Mouse (Mus musculus): ENCODE data around the gene Cd7.
"Not testable (repeated sequence)": the region's sequence is repeated elsewhere in the genome, so short reads cannot be mapped to it uniquely, and the experiment has no call there.

The Cd7 gene

DNA sequence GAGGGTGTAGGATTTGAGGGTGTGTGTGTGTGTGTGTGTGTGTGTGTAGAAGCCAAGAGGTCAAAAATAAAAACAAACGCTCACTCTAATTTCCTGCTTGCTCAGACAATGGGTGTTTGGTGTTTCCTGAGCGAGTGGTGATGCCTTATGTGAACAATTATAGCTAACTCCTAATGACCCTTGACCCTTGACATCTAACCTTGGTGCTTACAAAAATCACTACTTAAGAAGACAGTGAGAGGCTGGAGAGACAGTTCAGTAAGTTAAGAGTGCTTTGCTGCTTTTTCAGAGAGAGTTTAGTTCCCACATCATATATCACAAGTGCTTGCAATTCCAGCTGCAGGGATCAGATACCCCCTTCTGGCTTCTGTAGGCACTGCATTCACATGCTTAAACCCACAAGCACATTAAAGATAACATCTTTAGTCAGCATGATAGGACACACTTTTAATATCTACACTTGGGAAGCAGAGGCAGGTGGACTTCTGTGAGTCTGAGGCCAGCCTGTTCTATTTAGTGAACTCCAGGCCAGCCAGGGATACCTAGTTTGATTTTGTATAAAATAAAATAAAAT, 8.7 kb upstream of the Cd7 start:
- DNase-seq: peak in 1 of 2 experiments; percentile 38

DNA sequence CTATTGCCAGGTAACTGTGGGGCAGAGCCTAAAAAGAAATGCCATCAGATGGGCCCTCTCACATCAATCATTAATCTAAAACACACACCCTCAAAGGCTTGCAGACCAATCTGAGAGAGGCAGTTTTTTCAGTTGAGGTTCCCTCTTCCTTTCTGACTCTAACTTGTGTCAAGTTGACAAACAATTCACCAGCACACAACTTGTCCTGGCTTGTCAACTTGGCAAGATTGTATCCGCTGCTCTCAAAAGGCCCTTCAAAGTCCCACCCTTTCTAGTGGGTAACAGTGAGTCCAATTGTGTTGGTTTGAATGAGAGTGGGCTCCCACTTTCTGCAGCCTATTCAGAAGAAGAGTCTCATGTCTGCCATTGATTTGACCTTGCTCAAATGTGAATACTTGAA, 6.1 kb upstream of the Cd7 start:
- no peak for DNase-seq

DNA sequence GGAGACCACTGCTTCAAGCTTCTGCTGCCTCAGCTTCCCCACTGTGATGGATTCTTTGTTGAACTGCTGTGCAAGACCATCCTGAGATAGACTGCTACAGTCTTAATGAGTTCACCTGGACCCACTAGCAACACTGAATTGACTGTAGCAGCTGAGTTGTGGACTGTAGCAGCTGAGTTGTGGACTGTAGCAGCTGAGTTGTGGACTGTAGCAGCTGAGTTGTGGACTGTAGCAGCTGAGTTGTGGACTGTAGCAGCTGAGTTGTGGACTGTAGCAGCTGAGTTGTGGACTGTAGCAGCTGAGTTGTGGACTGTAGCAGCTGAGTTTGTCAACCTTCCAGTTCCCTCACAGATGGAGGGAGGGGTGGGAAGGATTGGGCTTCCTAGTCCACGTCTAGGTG, 3.8 kb upstream of the Cd7 start:
- DNase-seq: not testable (repeated sequence)

DNA sequence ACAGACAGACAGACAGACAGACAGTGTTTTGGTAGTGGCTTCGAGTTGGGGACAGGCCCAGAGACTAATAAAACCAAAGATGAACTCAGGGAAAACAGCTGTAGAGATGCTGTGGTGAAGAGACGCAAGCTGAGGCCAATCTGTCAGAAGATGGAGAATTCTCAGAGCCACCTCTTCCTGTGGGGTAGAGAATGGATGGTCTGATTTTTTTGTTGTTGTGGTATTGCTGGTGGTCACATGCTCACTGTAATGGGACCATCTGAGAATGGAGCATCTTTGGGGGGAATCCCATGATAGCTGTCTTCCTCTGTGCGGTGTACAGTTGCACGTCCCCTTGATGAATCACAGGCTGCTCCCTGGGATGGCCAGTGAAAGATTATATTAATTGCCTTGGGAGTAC, 3.3 kb upstream of the Cd7 start:
- no peak for DNase-seq

DNA sequence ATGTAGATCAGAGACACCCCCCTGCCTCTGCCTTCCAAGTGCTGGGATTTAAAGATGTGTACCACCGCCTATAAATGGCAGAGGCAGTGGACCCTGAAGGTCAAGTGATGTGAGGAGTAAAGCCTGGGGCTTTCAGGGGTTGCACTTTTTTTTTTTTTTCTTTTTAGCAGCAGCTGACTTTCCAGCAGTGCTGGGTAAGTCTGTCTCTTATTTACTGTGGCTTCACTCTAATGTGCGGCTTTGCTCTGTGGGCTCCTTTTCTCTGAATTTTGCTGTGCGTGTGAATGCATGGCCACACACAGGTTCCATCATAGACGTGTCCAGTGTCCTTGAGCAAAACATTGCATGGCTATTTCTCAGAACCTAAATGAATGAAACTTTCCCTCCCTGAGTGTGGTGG, 2.4 kb upstream of the Cd7 start:
- DNase-seq: no peak

DNA sequence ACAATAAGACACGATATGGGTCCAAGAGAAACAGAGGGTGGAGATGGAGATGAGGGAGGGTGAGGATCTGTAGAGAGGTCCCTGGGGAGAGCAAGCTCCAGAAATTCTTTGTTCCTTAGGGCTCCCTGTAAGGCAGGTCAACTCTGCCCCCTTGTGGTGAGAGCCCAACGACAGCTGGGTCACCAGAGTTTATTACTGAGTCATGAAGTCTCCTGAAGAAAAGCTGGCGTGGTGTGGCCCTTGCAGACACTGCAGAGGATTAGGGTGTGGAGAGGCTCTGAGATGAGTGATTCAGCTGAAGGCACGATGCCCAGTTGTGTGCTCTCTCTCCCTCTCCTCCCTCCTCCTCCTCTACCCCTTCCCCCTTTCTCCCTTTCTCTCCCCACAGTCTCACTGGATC, 2.0 kb upstream of the Cd7 start:
- peak; percentile 85 to 90 for DNase-seq

DNA sequence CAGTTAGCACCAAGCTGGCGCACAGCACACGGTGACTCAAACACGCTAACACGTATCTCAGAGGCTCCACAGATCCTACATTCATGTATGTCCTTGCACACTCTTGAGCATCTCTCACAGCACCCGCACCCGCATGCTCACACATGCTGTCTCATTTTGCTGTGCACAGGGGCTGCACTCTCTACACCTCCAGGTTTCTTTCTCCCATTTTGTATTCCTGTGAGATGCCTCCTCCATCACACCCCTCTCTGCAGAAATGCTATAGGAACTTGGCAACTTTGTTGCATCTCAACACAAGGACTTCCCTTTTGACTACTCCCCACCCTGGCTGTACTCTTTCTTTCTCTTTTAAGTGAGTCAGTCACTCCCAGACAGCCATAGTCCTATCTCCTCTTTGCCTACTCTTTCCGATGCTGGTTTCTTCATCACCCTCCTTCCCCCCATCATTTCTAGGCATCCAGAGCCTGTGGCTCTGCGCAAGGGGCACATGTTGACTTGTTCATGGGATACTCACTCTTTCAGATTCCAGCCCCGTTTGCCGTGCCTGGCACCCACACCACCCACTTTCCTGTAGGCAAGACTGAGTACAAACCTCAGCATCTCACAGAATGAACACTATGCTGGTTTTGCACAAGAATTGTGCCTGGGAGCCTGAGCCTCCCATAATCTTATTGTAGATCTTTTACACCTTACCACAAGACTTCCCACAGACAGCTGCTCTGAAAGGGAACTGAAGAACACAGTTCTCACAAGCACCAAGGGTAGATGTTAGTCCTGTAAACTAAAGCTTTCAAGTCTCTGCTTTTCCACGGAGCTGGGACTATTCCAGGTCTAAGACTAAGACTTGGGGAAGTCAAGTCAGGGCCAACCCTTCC, 615 bp downstream of the Cd7 start:
- no peak for DNase-seq

DNA sequence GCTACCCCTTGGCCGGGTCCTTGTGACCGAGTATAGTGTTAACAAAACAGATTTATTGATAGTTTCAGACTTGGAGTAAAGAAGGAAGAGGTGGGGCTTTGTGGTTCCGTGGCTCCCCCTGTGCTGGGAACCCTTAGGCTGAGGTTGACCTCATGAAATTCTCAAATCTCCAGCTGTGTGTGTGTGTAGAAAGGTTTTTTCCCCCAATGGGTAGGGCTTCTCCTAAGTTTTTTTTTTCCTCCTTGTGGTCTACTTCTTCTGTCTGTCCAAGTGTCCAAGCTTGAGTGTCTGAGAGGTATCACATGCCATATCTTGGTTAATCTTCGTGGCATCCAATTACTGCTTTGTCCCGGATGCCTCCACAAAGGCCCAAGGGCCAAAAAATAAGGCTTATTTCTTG, 6.1 kb downstream of the Cd7 start:
- no peak for DNase-seq

DNA sequence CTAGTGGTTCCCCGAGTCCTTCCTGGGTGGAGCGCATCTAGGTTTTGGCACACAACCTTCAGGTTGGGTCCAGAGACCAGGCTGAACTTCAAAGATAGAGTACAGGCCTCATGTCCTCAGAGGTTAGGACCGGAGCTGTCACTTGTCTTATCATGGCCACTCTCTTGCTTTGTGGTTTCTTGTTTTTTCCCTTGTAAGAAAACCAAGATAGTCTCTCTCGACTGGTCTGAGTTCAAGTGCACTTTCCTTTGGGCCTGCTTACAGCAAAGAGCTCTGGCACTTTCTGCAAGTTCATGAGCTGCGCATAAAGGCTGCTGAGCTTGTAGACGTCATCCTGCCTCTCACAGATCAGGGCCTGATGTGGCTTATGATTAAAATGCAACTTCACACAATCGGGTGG, 12.0 kb downstream of the Cd7 start:
- no peak for DNase-seq

DNA sequence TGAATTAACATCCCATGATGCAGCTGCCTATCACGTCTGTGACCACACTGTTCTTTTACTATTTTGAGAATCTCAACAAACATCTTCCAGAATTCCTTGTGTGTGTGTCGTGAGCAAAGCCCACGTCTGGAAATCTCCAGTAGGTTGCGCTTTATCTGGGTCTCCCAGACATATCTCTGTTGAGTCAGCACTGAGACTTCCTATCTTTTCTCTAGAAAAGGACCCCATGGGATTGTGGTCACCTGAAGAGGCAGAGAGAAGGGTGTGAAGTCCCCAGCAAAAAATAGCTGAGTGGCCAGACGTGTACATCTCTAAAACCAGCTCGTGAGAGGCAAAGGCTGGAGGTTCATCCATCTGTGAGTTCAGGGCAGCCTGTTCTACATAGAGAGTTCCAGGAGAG, 15.1 kb downstream of the Cd7 start:
- DNase-seq: no peak

DNA sequence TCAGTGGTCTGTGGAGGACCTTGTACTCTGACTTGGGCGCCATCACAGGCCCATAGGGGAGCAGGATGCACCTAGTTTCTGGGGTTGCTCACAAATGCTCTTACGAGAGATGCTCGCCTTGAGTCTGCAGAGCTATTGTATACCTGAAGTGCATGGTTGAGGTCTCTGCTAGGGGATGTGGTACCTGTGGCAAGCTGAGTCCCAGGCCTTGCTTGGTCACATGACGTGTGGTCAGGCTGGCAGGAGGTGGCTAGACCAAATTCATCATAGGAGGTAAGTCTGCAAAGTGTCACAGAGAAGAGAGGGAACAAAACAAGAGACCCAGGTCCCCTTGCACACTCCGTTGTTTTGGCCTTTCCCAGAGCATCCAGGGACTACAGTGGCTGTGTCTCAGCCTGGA, 19.7 kb downstream of the Cd7 start:
- no peak for DNase-seq

DNA sequence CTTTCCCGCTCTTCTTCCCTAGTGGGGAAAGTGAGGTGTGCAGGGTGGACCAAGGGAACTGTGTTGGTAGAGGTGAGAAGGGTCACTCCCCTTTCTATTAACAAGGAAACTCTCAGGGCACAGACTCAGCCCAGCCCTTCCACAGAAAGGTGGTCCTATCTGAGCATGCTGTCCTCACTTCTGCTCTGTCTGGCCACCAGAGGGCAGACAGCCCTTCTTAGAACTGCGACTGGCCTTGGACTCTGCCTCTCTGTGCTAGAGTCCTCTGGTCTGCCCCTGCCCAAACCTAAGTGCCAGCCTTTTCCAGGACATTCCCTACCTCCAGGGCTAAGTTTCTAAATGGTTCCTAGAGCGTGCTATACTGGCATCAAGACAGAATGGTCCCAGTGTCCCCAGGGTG, 21.5 kb downstream of the Cd7 start:
- DNase-seq: peak; percentile 83 to 87

DNA sequence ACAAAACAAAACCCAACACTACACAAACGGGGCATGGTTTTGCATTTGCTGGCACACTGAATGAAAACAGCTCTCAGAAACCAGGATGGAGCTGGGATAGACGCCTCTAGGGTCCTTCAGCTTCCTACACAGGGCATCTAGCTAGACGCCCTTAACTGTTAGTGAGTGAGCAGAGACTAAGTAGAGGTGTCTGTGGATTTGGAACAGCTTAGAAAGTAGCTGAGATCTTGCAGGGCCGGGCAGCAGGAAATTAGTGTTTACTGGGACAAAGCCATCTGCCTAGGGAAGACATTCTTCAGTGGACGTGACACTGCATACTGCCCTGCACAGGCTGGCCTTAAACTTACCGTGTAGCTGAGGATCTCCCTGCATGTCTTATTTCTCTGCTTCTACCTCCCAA, 23.7 kb downstream of the Cd7 start:
- no peak for DNase-seq

DNA sequence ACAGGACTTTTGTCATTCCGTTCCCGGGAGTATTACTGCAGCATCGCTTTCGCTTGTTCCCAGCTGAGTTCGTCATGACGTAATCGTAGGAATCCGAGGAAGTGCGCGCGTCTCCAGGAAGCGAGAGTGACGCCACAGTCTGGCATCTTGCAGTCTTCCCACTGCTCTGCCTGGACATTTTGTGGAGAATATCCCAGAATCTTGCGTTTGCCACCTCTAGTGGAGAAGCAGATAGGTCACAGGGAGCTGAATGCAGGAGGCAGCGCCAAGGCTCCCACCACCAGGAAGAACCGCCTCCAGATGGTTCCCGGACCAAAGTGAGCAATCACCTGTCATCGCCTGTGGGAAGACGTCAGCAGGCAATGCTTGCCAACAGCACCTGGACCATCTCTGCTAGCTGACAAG, 24.3 kb downstream of the Cd7 start:
- peak; percentile 6 to 38 for DNase-seq

DNA sequence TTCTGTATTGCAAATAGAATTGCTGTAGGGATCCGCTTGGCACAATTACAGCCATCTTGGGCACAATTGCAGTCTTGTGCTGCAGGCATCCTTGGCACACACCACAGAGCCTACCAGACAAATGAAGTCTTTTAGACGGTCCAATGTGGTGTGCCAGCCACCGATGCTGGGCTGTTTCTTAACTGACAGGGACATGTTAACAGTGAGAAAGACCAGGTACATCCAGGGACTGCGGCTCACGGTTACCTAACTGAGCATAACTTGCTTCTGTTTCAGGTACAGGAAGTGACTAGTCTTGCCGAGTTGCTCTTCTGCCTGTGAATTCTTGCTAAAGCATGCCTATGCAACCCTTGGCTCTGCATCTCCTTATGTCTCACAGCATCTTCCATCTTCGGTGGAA, 25.6 kb downstream of the Cd7 start:
- DNase-seq: no peak

DNA sequence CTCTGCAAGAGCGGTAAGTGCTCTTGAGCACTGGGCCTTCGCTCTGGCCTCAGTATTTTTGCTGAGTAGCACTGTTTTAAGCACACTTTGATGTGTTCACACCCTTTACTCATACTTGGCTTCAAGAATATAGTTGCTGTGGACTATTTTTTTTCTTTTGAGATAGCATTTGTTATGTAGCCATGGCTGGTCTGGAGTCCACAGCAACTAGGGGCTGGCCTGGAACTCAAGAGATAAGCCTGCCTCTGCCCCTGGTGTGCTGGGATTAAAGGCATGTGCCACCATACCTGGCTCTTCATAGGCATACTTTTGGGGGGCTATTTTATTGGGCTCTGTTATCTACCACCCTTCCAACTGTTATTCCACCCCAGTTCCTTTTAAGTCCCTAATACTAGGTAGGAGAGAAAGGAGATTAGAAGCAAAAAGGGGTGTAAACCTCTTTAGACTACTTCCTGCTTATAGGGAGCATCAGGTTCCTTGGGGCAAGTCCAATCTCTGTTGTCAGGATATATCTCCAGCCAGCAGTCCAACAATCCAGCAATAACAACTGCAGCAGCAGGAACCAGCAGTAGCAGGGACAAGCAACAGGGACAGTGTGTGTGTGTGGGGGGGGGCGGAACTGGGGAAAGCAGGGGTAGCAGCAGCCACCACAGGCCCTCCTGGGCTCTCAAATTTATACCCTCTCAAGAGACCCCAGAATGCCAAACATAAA, 29.0 kb downstream of the Cd7 start:
- DNase-seq: no peak

DNA sequence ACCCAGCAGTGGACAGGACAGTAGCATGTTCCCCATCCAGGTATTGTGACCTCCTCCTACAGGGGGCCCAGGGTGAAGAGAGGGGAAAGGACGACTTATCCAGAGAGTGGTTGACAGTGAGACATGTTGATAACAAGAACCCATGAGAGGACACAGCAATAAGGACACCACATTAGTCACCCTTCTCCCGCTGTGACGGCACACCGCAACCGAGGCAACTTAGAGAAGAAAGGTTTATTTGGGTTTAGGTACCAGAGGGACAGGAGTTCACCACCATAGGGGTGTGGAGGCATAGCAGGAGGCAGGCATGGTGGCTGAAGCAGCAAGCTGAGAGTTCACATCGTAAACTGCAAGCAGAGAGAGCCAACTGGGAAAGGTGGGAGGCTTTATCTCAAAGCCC, 33.0 kb downstream of the Cd7 start:
- DNase-seq: no peak

DNA sequence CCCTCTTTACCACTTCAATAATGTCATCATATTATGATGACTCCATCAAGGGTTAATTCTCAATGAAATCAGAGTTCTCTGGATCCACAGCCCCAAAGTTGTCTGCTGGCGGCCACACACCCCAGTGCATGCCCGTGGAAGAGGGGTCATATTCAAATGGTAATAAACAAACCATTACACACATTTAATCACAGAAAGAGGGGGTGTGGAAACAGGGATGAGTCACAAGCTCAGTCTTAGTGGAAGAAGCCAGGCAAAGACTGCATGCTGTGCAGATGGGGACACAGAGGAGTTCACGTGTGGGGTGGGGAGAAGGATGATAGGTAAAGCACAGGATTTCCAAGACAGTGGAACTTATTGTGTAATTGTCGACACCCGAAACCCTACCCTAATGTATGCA, 34.9 kb downstream of the Cd7 start:
- DNase-seq: no peak

DNA sequence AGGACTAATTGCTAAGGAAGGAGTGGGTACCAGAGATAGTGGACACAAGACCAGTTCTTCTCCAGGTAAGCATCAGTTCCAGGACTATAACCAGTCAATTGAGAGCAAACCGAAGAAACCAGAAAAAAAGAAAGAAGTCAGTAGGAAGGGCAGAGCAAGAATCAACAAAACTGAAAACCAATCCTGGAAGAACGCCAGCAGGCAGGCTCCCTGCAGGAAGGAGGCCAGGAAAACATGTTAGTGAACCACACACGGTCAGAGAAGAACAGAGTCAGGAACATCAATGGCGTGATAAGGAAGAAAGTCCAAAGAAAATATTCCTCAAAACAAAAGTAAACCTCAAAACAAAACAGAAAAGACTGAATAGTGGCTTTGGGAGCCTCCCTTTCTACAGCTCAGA, 37.3 kb downstream of the Cd7 start:
- DNase-seq: peak; percentile 50 to 58

DNA sequence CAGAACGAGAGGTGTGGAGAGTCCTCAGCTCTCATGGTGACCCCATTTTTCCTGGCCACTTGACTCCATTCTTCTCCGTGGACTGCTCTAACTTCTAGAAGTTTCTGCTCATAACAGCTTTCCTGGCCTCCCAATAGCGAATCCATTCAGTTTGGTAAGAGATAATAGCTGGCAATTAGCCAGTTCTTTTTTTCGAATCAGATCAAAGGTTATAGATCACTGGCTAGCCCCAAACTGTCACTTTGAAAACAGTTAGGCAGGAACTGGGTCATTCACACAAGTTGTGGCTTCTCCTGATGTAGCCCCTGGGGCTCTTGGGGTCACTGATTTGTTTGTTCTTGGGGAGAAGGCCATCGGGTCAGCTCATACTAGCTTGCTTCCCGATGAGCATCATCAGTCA, 44.5 kb downstream of the Cd7 start:
- no peak for DNase-seq

DNA sequence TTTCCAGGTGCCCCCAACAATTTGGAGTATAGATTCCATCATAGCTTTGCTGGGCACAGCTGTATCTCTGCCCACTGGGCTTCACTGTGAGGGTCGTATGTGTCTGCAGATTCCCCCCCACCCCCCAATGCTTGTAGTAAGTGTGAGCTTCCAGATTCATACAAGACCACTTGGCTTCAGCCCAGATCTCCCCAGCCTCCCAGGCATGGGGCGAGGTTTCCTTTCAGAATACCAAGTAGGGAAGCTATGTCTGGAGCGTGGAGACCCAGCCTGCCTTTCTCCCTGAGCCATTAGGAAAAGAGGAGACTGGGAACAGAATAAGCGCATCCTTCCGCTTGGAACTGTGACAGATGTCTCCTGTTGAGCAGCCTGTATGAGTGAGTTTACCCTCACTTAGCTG, 45.6 kb downstream of the Cd7 start:
- peak in 1 of 2 experiments; percentile 8 for DNase-seq

DNA sequence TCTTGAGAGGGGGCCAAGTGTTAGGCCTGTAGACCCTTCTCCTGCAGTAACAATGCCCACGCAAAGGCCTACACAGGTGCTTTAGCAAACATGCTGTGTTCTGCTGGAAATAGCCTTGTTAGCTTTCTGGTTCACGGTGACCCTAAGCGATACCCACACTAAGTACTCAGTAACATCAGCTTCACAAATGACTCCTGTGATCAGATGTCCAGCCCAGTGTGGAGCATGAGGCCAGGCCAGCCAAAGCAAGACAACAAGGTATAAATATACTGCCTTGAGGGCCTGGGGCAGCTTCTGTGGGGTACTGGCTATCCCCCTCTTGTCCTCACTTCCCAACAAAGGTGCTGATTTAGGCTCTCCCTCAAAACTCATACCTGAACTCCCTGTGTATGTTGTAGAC, 46.1 kb downstream of the Cd7 start:
- DNase-seq: no peak

DNA sequence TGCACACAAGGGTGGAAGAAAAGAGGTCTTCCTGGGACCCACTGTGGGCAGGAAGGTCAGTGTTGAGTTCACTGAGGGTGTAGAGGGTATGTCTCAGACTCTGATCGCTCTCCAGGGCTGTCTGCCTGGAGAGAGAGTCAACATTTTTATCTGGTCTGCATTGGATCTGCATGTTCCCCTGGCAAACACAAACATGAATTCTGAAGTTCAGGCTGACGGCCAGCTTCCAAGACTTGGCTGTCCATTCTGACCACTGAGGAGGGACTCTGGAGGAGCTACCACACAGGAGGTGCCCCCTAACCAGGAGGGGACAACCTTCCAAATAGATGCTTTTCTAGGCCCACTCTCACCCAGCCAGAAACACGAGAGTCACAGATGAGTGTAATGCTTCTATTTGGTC, 47.4 kb downstream of the Cd7 start:
- DNase-seq: peak in 1 of 2 experiments; percentile 8

DNA sequence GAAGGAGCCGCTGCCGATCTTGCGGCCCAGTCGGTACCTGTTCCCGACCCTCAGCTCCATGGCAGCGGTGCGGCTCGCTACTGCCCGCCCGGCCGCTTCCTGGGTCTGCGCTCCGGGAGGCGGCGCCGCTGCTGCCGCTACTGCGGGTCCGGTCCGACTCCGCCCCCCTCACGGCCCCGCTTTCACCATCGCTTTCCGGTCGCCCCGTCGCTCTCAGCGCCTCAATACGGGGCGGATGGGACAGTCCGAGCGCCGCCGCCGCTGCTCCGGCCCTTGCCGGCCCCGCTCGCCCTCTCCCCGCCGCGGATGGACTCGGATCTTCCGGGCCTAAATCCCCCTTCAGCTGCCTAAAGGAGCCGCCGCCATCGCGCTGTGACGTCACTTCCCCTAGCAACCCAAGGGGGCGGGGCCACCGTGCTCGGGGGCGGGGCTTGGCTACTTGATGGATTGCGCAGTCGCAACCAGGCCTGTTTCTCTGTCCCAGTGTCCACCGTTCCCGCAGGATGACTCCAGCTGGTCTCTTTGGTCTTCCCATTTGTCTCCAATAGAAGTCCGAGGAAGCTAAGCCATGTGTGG, 48.2 kb downstream of the Cd7 start, which contains the start of gene Csnk1d:
Csnk1d (minus strand) TSS at position 380 of the 576 bp plus-strand sequence.
- DNase-seq: peak; percentile 97 to 100

Measured in kidney, postnatal 25 days (tissue).